Mouse (Mus musculus) heart, embryonic 14.5 days (tissue): ENCODE measurements around the gene Gm29776. TPM values are rescaled to one million over a fixed set of nuclear protein-coding genes. Genes with fewer than 3 reads are reported as not detected.

ENCODE experiments used
- ATAC-seq: fragments of 200-750 bp; cut with Nextera tagmentation; 2 replicates; pipeline ENCODE4 v1.8.0; 2017; ENCODE audit warnings: low read depth, moderate TSS enrichment; ENCODE audit not compliant: insufficient number of reproducible peaks, insufficient read depth, low FRiP score
- H3K27ac ChIP-seq, 2 experiments: fragments of 200-500 bp in 1 of 2; fragments of 300-500 bp in 1 of 2; sonication (generic) in 1 of 2; replicated peaks in 1 of 2; 2 replicates each; pipeline ENCODE4 v1.5.1; 2012 to 2014; ENCODE audit warnings: low read depth in 2 of 2, low read length in 2 of 2, control low read depth in 1 of 2, mild to moderate bottlenecking in 1 of 2, mixed read lengths in 1 of 2; ENCODE audit not compliant: control insufficient read depth in 1 of 2, insufficient read depth in 1 of 2
- H3K27me3 ChIP-seq: fragments of 300-500 bp; sonication (generic); 2 replicates; pipeline ENCODE4 v1.6.1; 2014; ENCODE audit warnings: mild to moderate bottlenecking, low read length, control low read depth; ENCODE audit not compliant: control insufficient read depth, insufficient read depth
- H3K36me3 ChIP-seq: fragments of 300-500 bp; sonication (generic); 2 replicates; pipeline ENCODE4 v1.6.1; 2014; ENCODE audit warnings: mild to moderate bottlenecking, control low read depth, low read length, mixed read lengths; ENCODE audit not compliant: control insufficient read depth, insufficient read depth
- H3K4me1 ChIP-seq, 2 experiments: fragments of 200-500 bp in 1 of 2; fragments of 300-500 bp in 1 of 2; sonication (generic) in 1 of 2; 2 replicates each; pipeline ENCODE4 v1.6.1; 2012 to 2014; ENCODE audit warnings: low read length in 2 of 2, control low read depth in 1 of 2, mixed read lengths in 1 of 2; ENCODE audit not compliant: control insufficient read depth in 2 of 2, insufficient read depth in 2 of 2
- H3K4me2 ChIP-seq: fragments of 300-500 bp; sonication (generic); 2 replicates; pipeline ENCODE4 v1.6.1; 2014; ENCODE audit warnings: mild to moderate bottlenecking, low read length
- H3K4me3 ChIP-seq, 2 experiments: fragments of 200-500 bp in 1 of 2; fragments of 300-500 bp in 1 of 2; sonication (generic) in 1 of 2; 2 replicates each; pipeline ENCODE4 v1.5.1; 2012 to 2014; ENCODE audit warnings: low read length in 2 of 2, mild to moderate bottlenecking in 2 of 2, control low read depth in 1 of 2, low read depth in 1 of 2, moderate library complexity in 1 of 2; ENCODE audit not compliant: control insufficient read depth in 1 of 2, insufficient read depth in 1 of 2
- H3K9ac ChIP-seq: fragments of 300-500 bp; sonication (generic); 2 replicates; pipeline ENCODE4 v1.6.1; 2014; ENCODE audit warnings: mild to moderate bottlenecking, low read length
- H3K9me3 ChIP-seq: fragments of 300-500 bp; sonication (generic); 2 replicates; pipeline ENCODE4 v1.6.1; 2016; ENCODE audit warnings: low read length, control low read depth; ENCODE audit not compliant: control insufficient read depth
- WGBS: fragments of 180-500 bp; shearing (Covaris S2); extraction: QIAGEN DNeasy Blood & Tissue Kit; methylation state at CpG from one replicate; pipeline ENCODE4 v1.1.7; 2014; 5-methylcytosine and 5-hydroxymethylcytosine counted together
- polyA plus RNA-seq: library from polyadenylated mRNA; unstranded; fragments of >200 nt; fragmentation: Nextera tagmentation; extraction: Ambion mirVana; gene quantifications from 2 replicates; pipeline ENCODE4 v1.2.1, GENCODE M21; 2014

Gene Gm29776
- polyA plus RNA-seq, 1 experiment from 2014 or later: 0.35 TPM

- Histone ChIP-seq H3K36me3 (peaks cover 86% of the 10 kb centered on the region), H3K4me2 (no peak overlapping the region), H3K4me3 (no peak overlapping the region), H3K4me1 (no peaks in the 10 kb centered on the region), H3K27ac (no peak overlapping the region), H3K9me3 (no peaks in the 10 kb centered on the region), H3K27me3 (no peaks in the 10 kb centered on the region), H3K9ac (no peak overlapping the region)
- WGBS: 89% methylated on average over 5 of the region's 5 CpGs
- no peak for ATAC-seq
Measured at GRCm38 (mm10) chr14:54676290-54676689, 22.3 kb downstream of the Gm29776 start.

DNA sequence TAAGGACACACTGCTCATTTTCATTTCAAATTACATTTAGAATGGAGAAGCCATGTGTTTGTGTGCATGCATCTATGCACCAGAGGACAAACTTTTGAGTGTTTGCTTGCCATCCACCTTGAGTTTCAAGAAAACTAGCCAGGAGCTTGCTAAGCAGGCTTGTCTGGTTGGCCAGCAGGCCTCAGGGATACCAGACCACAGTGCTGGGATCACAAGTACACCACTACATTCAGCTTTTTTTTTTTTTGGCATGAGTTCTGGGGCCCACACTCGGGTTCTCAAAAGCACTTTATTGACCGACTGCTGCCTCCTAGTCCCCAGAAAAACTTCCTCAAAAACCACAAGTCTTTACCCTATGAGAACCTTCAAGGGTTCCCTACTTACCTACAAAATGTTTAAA, 24.3 kb downstream of the Gm29776 start:
- Histone ChIP-seq H3K9ac (no peak overlapping the region), H3K27ac (0 out of 4 replicates have a peak overlapping the region, but pooled peaks of 1 of the 2 experiments have one; percentile 14), H3K4me2 (no peak overlapping the region), H3K27me3 (no peaks in the 10 kb centered on the region), H3K4me3 (no peak overlapping the region), H3K9me3 (no peaks in the 10 kb centered on the region), H3K4me1 (no peaks in the 10 kb centered on the region), H3K36me3 (peaks cover 90% of the 10 kb centered on the region)
- ATAC-seq: no peak
- WGBS: 70% methylated on average over 2 of the region's 2 CpGs

- H3K4me1 ChIP-seq: no peaks in the 10 kb centered on the region
- peaks cover 89% of the 10 kb centered on the region for H3K36me3 ChIP-seq
Measured at GRCm38 (mm10) chr14:54669381-54669780, 29.3 kb downstream of the Gm29776 start.

DNA sequence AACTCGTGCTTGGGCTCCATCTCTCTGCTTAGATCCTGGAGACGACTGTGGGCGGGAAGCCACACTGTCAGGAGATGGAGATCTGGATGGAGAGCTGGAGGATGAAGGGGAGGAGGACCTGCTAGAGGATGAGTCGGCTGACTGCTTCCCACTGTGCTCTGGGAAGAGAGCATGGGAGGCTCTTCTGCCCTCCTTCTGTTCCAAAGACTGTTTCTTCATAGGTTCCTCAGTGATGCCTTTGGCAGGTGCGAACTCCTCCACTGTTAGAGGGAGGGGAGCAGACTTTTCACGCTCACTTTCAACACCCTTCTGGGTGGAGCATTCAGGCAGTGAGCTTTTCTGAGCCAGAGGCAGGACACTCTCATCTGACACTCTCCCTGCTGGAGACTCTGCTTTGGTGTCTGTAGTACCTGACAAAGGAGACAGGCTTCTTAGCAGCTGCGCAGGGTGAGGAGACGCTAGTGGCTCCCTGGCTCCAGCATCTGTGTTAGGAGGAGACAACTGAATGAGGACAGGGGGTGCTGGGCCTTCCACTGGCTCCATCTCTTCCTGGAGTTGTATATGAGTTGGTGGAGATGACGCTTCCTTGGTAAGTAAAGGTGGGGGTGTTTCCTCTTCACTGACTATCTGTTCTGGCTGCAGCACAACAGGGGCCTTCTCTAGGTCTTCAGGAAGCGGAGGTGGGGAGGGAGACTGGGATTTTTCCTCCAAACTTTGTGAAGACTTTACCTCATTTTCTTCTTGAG, 34.0 kb downstream of the Gm29776 start:
- Histone ChIP-seq H3K27me3 (no peaks in the 10 kb centered on the region), H3K4me3 (no peak overlapping the region), H3K4me1 (no peaks in the 10 kb centered on the region), H3K27ac (no peak overlapping the region), H3K4me2 (no peak overlapping the region), H3K9me3 (no peaks in the 10 kb centered on the region), H3K36me3 (peaks cover 97% of the 10 kb centered on the region), H3K9ac (no peak overlapping the region)
- no peak for ATAC-seq
- 83% methylated on average over 10 of the region's 10 CpGs for WGBS

More at GRCm38 (mm10) chr14:54669381-54669780, 29.3 kb downstream of the Gm29776 start:
- Histone ChIP-seq H3K4me3 (no peak overlapping the region), H3K9ac (no peak overlapping the region), H3K4me2 (no peak overlapping the region), H3K27ac (no peak overlapping the region), H3K9me3 (no peaks in the 10 kb centered on the region), H3K27me3 (no peaks in the 10 kb centered on the region)
- ATAC-seq: no peak
- 81% methylated on average over 4 of the region's 4 CpGs for WGBS

DNA sequence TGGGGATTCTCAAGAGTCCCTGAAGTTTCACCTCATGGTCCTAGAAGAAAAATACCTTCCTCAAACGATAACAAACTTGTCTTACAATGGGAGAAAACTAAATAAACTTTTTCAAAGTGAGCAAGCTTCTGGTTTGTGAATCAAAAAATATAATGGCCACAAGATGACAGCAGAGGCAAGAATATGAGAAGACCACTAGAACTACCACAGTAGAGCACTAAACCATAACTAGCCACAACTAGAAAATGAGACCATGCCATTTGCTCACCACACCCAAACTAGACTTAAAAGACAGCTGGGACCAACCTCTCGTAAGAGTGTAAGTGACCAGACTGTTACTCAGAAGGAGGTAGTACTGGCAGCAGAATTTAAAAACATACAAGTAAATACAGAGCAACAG, 38.6 kb downstream of the Gm29776 start:
- H3K36me3 ChIP-seq: peaks cover 100% of the 10 kb centered on the region
- ATAC-seq: no peak
- H3K4me3 ChIP-seq: no peak overlapping the region
- H3K27me3 ChIP-seq: no peaks in the 10 kb centered on the region
- H3K4me1 ChIP-seq: no peaks in the 10 kb centered on the region
- no peaks in the 10 kb centered on the region for H3K9me3 ChIP-seq
- no peak overlapping the region for H3K9ac ChIP-seq
- H3K27ac ChIP-seq: no peak overlapping the region
- H3K4me2 ChIP-seq: no peak overlapping the region
- 86% methylated on average over 2 of the region's 2 CpGs for WGBS

- under 1% methylated on average over 12 of the region's 12 CpGs for WGBS
- peak; percentile 85 for ATAC-seq
- peak overlapping the region; percentile 68 to 95 for H3K4me3 ChIP-seq
- H3K4me1 ChIP-seq: peaks cover 11 to 23% of the 10 kb centered on the region in 2 experiments
- H3K27me3 ChIP-seq: no peaks in the 10 kb centered on the region
- H3K9me3 ChIP-seq: no peaks in the 10 kb centered on the region
- peak overlapping the region; percentile 90 for H3K4me2 ChIP-seq
- H3K36me3 ChIP-seq: peaks cover 74% of the 10 kb centered on the region
- peak overlapping the region; percentile 85 to 91 for H3K27ac ChIP-seq
- peak overlapping the region; percentile 83 for H3K9ac ChIP-seq
Measured at GRCm38 (mm10) chr14:54653496-54653895, 45.1 kb downstream of the Gm29776 start.

DNA sequence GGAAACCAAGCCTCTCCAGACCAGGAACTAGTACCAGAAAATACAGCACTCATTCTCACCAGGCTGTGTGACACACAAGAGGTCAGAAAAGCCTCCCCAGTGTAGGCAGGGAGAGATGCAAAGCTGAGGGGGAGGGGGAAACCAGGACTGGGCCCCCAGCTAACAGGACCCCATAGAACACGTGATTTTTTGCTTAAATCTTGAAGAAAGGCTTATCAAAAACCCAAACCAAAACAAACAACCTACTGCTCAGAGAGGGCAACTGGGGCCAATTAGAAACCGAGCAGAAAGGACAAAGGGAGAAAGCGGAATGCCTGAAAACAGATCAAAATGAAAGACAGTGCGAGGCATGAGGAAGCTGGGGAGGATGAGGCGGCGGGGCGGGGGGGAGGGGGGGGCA, 45.8 kb downstream of the Gm29776 start:
- Histone ChIP-seq H3K36me3 (peaks cover 74% of the 10 kb centered on the region), H3K27ac (peak overlapping the region; percentile 19 to 85; a peak in 3 of 4 replicates), H3K4me2 (peak overlapping the region; percentile 90), H3K4me1 (peaks cover 11 to 23% of the 10 kb centered on the region in 2 experiments), H3K27me3 (no peaks in the 10 kb centered on the region), H3K4me3 (peak overlapping the region; percentile 68 to 95), H3K9ac (peak overlapping the region; percentile 83), H3K9me3 (no peaks in the 10 kb centered on the region)
- WGBS: 2% methylated on average over 7 of the region's 7 CpGs
- no peak for ATAC-seq
